Mouse (Mus musculus): ENCODE data around the gene Krt18.
A peak's percentile ranks its signal among the peaks of the same experiment; 100 is the strongest.

The Krt18 gene

DNA sequence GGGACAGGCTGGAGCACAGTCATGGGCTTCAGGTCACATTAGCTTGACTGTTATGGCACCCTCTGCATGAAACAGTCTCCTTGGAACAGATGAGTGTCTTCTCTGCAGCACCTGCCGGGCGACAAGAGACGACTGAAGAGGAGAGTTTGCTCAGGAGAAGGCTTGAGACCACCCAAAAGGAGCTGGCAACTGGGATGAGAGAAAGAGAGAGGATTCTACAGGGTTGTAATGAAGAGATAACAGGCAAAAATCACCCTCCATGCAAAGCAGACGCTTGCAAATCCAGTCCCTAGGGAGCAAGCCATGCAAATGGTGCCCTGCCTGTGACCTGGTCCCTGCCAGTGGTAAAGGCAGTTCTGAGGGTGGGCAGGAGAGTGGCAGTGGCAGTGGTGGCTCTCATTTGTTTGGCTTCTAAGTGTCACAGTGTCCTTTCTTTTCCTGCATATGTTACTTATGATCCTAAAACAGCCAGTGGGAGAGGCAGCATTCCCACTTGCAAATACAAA is 15.7 kb upstream of the Krt18 start:
- DNase-seq: no peak

DNA sequence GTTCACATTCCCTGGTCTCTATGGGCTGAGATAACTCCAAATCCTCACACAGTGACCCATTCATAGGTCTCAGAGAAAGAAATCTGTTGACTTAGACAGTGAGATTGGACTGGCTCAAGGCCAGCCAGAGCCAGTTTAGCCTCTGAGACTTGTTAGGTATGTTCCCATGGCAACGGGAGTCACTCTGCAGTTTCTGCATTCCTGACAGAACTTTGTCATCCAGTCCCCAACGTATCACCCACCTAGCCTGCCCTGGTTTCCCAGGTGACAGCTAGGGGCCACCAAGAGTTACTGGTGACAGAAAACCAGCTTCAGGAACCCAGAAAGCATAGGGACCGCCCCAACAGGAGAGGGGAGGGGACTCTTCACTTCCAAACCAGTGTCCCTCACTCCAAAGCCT is 14.3 kb upstream of the Krt18 start:
- DNase-seq: peak; percentile 67 to 74

- DNase-seq: no peak
These were observed 13.1 kb upstream of the Krt18 start for GRCm38 (mm10) chr15:102014848-102015247.

GRCm38 (mm10) chr15:102016096-102016495 is 11.9 kb upstream of the Krt18 start:
- DNase-seq: no peak

DNA sequence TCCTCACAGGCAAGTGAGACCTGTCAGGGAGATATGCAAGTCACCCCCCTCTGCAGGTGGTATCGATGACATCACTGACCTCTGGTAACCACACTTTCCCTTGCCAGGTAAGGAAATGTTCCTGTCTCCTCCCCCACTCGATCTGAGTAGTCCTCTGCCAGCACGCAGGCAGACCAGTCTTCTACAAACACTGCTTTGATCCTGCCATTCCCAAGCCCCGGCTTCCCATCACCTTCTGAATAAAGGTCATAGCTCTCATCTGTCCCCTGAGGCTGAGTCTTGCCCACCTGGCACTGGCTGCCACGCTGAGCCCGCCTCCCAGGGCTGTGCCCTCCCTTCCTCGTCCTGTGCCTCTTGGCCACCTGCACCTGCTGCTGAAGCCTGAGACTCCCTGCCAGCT is 11.2 kb upstream of the Krt18 start:
- peak; percentile 29 to 71 for DNase-seq

DNA sequence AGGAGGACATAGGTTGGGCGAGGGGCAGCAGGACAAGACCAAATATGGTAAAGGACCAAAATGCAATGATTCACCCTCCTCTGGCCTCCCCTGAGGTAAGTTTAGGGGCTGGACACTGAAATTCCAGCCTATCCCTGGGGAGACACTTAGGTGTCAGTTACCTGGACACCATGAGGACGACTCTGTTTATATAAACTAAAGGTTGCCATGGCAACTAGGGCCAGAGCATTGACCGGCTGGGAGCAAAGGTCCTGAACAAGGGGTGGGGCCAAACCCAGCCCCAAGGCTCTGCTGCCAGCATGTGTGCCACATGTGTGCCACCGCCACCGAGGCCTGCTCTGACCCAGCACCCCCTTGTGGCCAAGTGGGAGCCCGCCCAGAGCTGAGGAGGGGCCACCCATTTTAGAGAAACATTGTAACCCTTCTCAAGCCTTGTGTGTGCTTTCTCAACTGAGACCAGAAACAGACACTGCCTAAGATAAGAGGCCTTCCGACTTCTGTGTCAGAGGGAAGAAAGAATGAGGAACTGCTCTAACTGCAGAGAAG is 10.0 kb upstream of the Krt18 start:
- DNase-seq: peak; percentile 79 to 95

GRCm38 (mm10) chr15:102022481-102022880 is 5.5 kb upstream of the Krt18 start:
- no peak for DNase-seq

- DNase-seq: no peak
These were observed 4.1 kb upstream of the Krt18 start for GRCm38 (mm10) chr15:102023888-102024287.

DNA sequence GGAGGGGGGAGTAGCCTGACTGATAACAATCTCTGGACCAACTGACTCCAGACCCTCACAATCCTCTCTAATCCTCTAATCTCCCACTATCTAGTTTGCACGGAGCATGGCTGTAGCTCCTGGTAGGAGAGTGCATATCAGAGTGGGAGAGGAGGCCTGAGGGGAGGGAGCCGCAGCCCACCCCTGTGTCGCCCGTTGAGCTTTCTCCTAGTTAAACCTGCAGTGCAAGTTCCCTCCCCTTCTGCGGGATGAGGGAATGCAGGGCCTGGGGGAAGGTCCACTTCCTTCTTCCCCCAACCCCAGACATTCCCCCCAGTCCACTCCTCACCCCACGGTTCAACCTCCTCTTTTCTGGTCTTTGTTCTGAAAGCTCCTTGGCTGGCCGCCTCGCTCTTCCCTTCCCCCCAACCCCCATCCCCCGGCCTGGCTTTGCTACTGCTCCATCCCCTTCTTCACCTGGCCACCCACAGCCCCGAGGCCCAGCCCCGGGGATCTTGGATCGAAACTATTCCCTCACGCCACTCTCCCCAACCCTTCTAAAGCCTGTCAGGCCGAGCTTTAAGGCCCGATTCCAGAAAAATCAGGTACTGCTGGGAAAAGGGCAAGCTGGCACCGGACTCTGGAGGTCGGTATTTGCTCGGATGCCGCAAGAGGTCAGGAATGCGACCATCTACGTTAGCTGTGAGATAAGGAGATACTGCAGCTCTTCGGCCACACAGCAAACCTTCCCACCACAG is 2.7 kb upstream of the Krt18 start:
- DNase-seq: no peak

GRCm38 (mm10) chr15:102026430-102026829 is 1.6 kb upstream of the Krt18 start:
- no peak for DNase-seq

GRCm38 (mm10) chr15:102034121-102035053 is 6.4 kb downstream of the Krt18 start:
- no peak for DNase-seq

DNA sequence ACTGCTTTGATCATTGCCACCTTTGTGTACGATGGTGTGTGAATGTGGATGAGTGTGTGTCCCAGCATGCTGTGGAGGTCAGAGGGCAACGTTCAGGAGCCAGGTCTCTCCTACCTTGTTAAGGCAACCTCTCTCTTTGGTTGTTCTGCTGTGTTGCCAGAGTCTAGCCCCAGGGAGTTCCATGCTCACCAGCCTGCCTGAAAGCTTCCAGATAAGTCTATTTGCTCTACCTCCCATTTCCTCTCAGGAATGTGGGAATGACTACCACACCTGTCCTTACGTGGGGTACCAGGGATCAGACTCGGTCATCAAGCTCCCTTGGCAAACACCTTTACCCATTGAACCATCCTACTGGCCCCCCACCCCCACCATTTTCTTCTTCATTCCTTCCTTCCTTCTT is 12.3 kb downstream of the Krt18 start:
- no peak for DNase-seq

DNA sequence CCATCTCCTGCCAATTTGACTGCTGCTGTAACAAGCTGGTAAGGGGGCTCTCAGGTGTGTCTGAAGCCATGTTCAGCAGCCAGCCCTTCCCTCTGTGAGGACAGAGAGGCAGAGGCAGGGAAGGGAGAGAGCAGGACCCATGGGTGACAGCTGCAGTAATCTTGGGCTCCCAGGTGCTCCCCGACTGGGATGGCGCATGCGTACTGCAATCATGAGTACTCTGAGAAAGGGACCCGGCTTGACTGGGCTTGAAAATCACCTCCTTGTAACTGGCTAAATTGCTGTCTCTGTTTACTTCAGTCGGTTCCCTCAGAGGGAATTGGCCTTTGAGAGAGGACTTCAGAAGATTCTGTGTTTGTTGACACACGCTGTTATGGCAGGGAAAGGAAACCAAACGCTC is 14.0 kb downstream of the Krt18 start:
- DNase-seq: no peak

GRCm38 (mm10) chr15:102044745-102045144 is 16.8 kb downstream of the Krt18 start:
- no peak for DNase-seq

- DNase-seq: no peak
These were observed 17.7 kb downstream of the Krt18 start for GRCm38 (mm10) chr15:102045691-102046090.

GRCm38 (mm10) chr15:102048006-102048405 is 20.0 kb downstream of the Krt18 start:
- DNase-seq: no peak

GRCm38 (mm10) chr15:102049871-102050270 is 21.9 kb downstream of the Krt18 start:
- DNase-seq: no peak

GRCm38 (mm10) chr15:102051920-102052683 is 24.1 kb downstream of the Krt18 start:
- DNase-seq: peak; percentile 57 to 75

GRCm38 (mm10) chr15:102056495-102057174 is 28.7 kb downstream of the Krt18 start:
- DNase-seq: no peak

DNA sequence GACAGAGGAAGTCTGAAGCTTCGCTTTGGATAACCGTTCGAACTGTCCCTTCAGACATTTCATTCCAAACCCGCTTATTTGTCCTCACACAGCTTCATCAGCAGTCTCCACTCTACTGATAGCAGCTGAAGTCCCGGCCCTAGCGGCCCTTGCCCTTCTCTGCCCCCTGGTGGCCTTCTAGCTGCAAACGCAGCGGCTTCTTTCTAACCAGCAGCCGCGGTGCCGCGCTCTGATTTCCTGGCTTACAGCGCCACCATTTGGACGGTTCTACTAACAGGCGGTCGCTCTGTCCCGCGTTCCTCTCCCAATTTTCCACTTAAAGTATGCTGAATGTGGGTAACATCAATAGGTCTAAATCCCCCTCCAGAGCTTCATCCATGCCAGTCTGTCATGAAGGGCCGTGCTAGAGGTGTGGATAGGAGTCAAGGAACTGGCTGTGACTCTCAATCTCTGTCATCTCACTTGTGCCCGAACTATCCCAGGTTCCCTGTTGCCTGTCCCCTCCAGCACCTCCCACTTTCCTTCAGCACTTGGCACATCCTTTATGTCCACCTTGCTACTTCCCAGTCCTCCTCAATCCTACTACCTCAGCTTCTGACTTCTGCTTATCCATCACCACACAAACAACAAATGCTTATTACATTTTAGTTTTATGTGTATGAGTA is 37.8 kb downstream of the Krt18 start:
- DNase-seq: peak; percentile 93 to 97

Measured in kidney, postnatal 25 days (tissue).